Mouse (Mus musculus): ENCODE measurements around the gene Fundc1.

- TF ChIP-seq POLR2A (IDR thresholded peaks at IDR 0.05; ENCODE audit: low read depth, low read length) (no peak), CTCF (IDR thresholded peaks at IDR 0.05; ENCODE audit: extremely low read depth, insufficient read depth, insufficient read length, insufficient replicate concordance) (no peak)
These were observed 45.1 kb downstream of the Fundc1 start for GRCm38 (mm10) chrX:17527008-17527407.

Measured in spleen, adult 2 months (tissue).